Mouse (Mus musculus): ENCODE results near the gene Hist1h2ab.
"Not testable (repeated sequence)": the region's sequence is repeated elsewhere in the genome, so short reads cannot be mapped to it uniquely, and the experiment has no call there.

Hist1h2ab gene

DNA sequence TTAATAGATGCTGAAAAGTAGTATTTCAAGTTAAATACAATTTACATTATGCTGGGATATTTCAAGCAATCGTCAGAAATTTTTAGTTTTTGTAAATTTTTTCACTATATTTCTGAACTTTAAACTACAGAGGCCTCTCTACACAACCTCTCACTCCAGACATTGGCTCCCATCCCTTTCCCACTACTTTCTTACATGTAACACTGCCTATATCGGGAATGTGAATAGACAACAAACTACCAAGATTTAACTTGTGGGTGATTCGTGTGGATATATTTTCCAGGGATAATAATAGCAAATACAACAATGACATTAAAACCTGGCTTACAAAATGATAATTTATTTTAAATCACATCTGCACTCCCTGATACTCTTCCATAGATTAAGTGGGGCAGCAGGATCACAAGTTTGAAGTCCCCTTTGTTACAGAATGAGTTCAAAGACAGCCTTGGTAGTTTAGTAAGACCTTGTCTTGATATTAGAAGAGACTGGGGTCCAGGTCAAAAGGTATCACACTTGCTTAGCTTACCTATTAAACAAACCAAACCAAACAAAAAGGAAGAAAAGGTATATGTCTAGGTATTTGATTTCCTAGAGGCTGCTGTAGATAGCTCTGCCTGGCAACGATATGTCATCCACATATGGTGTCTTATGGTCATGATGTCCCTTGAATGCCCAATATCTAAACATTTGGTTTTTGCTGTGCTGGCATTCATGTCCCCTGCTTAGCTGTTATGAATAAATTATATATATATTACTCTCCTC, 2.6 kb downstream of the Hist1h2ab start:
- DNase-seq (ENCODE audit: low read depth), result no peak

DNA sequence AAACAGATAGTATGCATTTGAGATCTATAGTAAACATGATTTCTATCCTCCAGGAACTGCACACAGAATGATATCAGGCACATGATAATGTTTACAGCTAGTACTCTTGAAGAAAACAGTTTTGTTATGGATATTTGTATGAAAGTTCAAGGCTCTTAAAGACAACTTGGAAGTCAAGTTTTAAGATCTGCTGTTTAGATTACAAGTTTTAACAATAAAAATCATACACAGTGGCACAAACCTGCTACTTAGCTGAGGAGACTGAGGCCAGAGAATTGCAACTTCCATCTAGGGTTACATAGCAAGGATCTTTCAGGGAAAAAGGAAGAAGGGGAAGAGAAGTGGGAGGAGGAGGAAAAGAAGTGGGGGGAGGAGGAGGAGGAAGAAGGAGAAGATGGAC, 4.1 kb downstream of the Hist1h2ab start:
- no peak for DNase-seq (ENCODE audit: low read depth)

GRCm38 (mm10) chr13:23756790-23757189, 5.9 kb downstream of the Hist1h2ab start, which contains the start of gene Hist1h4b:
Gene Hist1h4b, plus strand, starts transcription at chr13:23757013.
- peak; percentile 95 for DNase-seq (ENCODE audit: low read depth)

- no peak for DNase-seq (ENCODE audit: low read depth)
These were observed 6.4 kb downstream of the Hist1h2ab start for GRCm38 (mm10) chr13:23757211-23757773.

- DNase-seq (ENCODE audit: low read depth), result no peak
These were observed 7.0 kb downstream of the Hist1h2ab start for GRCm38 (mm10) chr13:23757921-23758320.

DNA sequence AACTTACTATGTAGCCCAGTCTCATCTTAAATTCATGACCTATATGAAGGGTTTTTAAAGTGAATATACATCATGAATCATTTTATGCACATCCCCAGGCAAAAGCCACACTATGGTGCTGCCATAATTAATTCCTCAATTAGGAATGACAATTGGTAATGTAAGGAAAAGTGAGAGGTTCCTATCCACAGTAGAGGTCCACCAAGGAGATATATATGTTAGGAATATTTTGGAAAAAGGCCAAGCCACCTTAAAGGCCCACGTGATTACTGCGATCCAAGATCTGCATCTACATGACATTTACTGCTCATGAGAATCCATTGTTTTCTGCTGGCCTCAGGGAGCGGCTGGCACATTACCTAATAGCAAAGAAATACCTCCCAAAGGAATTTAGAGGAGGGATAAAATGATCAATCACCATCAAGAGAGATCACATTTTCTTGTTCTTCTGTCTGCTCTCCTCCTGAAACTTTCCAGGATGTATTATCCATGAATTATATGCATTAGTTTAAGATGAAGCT, 8.4 kb downstream of the Hist1h2ab start:
- no peak for DNase-seq (ENCODE audit: low read depth)

- DNase-seq (ENCODE audit: low read depth), result no peak
These were observed 9.0 kb downstream of the Hist1h2ab start for GRCm38 (mm10) chr13:23759916-23760239.

GRCm38 (mm10) chr13:23760240-23760971, 9.5 kb downstream of the Hist1h2ab start:
- no peak for DNase-seq (ENCODE audit: low read depth)

DNA sequence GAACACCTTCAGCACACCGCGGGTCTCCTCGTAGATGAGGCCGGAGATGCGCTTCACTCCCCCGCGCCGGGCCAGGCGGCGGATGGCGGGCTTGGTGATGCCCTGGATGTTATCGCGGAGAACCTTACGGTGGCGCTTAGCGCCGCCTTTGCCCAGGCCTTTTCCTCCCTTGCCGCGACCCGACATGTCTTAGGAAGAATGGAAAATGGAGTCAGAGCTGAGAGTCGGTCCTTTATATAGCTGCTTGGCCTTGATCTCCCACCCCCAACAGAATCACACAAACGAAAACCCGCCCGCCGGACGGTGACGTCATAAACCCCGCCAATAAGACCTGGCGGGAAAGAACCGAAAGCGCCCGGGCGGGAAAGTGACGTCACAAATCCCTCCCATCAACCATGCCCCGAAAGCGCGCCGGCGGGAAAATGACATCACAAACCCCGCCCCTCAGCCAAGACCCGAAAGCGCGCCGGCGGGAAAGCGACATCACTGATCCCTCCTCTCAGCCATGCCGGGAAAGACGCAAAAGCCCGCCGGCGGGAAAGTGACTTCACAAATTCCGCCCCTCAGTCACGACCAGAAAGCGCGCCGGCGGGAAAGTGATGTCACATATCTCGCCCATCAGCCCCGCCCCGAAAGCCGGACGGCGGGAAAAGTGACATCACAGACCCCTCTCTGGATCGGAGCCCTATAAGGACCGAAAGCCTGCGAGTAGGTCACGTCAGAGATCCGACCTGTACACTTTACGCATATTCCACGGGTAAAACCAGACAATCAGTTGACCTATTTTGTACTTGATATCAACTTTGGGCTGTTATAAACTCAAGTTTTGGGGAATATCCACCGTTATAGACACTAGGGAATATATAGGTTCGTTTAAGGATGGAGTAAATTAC, 10.3 kb downstream of the Hist1h2ab start, which contains the start of gene Hist1h4a:
Gene Hist1h4a (minus strand): TSS at position 259 of the 893 bp plus-strand sequence.
- DNase-seq (ENCODE audit: low read depth), result peak; percentile 99

- peak; percentile 84 for DNase-seq (ENCODE audit: low read depth)
These were observed 11.2 kb downstream of the Hist1h2ab start, which contains the start of gene Hist1h3a for GRCm38 (mm10) chr13:23761871-23762821. Gene Hist1h3a, minus strand, starts transcription at chr13:23762386.

DNA sequence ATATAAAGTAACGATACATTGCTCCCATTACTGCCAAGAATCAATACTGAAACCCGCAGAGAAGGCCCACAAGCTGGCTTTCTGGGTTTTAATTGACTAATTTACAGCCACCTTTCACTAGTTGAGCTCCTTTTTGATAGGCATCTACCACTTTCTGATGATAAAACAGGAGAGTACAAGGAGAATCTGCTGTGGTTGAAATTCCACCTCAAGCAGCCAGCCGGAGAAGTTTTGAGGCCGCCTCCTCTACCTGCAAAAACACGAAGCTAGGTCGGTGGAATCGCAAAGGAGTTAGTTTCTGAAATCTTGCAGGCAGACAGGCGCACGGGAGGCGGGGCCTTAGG, 12.3 kb downstream of the Hist1h2ab start:
- DNase-seq (ENCODE audit: low read depth), result no peak

DNA sequence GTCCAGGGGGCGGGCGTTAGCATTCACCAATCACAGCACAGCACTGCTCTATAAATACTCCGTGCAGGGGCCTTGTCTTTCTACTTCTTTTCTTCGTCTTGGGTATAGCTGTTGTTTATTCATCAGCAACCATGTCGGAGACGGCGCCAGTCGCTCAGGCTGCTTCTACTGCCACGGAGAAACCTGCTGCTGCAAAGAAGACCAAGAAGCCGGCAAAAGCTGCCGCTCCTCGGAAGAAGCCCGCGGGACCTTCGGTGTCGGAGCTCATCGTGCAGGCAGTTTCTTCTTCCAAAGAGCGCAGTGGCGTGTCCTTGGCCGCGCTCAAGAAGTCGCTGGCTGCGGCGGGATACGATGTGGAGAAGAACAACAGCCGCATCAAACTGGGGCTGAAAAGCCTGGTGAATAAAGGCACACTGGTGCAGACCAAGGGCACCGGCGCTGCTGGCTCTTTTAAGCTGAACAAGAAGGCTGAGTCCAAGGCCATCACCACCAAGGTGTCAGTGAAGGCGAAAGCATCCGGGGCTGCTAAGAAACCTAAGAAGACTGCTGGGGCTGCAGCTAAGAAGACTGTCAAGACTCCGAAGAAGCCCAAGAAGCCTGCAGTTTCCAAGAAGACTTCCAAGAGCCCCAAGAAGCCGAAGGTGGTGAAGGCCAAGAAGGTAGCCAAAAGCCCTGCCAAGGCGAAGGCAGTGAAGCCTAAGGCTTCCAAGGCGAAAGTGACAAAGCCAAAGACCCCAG, 12.8 kb downstream of the Hist1h2ab start, which contains the start of gene Hist1h1a:
Gene Hist1h1a (plus strand): TSS at position 81 of the 738 bp plus-strand sequence.
- peak; percentile 86 for DNase-seq (ENCODE audit: low read depth)

DNA sequence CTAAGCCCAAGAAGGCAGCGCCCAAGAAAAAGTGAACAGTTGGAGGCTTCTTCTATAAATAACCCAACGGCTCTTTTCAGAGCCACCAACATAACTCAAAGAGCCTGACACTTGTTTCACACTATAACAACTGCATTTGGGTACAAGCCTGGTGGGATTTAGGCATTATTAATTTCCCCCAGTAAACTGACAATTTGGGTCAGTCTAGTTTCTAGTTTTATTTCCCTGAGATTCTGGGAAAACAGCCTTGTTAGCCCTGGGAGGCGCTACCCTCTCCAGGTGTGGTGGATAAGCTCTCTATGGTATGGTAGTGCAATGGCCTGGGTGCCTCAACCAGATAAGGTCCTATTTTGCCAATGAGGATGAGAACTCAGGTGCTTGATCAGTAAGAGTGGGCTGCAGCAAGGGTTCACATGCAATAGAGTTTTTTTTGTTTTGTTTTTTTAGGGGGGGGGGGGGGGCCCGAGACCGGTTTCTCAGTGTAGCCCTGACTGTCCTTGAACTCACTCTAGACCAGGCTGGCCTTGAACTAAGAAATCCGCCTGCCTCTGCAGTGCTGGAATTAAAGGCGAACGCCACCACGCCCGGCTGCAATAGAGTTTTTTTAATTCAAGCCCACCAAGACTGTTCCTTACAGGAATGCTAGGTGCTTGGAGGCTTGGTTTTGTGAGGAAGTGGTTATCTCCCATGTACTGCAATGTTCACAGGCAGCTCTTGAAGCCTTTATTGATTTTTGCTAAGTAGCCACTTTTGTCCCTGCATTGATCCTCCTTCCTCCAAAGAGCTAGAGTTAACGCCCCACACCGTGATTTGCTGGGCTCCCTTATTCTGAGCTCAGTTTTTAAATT, 13.6 kb downstream of the Hist1h2ab start:
- DNase-seq (ENCODE audit: low read depth), result no peak

DNA sequence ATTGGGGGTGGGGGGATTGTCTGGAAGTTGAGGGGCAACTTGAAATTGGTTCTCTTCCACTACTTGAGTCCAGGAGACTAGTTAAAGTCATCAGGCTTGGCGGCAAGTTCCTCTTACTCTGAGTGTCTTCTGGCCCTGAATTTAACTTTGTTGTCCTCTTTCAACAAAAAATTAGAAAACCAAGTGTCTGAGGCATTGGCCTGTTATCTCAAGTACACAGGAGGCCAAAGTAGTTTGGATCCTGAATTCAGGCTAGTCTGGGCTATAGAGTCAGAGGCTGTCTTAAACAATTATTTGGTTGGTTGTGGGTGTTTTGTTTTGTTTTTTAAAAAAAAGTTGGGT, 14.2 kb downstream of the Hist1h2ab start:
- no peak for DNase-seq (ENCODE audit: low read depth)

- DNase-seq (ENCODE audit: low read depth), result no peak
These were observed 15.8 kb downstream of the Hist1h2ab start for GRCm38 (mm10) chr13:23766772-23767171.

DNA sequence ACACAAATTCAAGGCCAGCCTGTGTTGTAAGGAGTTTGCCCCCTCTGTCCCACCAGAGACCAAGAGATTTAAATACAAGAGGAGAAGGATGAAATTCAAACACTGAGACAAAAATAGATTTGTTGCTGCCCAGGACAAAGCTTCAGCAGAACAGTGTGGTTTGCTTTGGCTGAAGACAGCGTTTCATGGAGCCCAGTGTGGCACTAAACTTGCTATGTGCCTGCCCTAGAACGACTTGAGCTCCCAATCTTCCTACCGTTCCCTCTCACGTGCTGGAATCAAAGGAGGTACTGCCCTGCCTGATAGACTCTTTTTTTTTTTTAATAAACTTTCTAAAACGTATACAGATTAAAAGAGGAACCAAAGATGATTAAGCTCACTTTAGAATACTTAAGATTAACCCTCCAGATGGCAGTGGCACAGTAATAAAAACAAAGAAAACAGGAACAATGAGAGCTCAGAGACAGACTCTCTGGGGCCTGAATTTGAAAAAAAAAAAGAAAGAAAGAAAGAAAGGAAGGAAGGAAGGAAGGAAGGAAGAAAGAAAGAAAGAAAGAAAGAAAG, 18.0 kb downstream of the Hist1h2ab start:
- DNase-seq (ENCODE audit: low read depth), result no peak

GRCm38 (mm10) chr13:23769613-23770012, 18.7 kb downstream of the Hist1h2ab start, which contains the start of gene Trim38:
Gene Trim38, plus strand, starts transcription at chr13:23769913.
- not testable (repeated sequence) for DNase-seq (ENCODE audit: low read depth)

DNA sequence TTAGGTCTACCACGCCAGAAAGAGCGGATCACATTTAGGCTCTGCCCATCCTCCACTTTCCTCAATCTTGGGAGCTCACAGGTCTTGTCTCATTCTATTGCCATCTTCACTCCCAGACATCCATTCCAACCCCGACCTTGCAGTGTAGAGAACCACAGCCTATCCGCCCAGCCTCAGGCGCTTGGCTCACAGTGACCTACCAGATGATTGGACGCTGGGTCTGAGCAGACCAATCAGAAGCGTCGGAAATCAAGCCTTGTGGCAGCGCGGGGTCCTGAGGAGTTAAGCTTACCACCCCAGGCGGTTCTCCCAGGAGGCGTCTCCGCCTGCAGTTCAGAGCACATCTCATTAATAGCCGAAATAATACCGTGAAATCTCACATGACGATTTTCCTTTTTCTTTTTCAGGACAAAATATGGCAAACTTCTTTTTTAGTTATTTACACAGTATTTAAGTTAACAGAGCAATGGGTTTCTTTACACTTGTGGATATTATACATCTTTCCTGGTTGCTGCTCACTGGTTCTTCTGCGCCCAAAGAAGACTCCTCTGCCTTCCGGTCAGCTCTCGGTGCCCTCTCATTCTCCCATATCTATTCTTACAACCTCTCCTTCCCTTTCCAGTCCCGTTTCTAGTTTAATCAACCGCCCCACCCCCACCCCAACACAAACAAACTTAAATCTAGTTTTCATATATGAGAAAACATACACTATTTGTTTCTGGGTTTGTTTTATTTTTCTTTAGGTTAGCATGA, 21.8 kb downstream of the Hist1h2ab start:
- DNase-seq (ENCODE audit: low read depth), result no peak

Measured in c-Kit-positive CD71-positive TER-119-negative erythroid progenitor cells, embryonic 14.5 days (primary cell).